Mouse (Mus musculus) stomach, postnatal 0 days (tissue): ENCODE measurements at regions not wholly inside any gene's neighbourhood (a gene's known extent, or its start where the extent isn't known, plus 50 kb on each side); places are given as distances from the start of the nearest gene placed in this dataset.

Source experiments
- CTCF ChIP-seq: IDR thresholded peaks from 2 replicates; pipeline ENCODE4 v1.5.1; 2016; ENCODE audit warnings: antibody characterized with exemption, low read depth, mild to moderate bottlenecking, moderate library complexity
- EP300 ChIP-seq: optimal IDR thresholded peaks from 2 replicates; pipeline ENCODE3; 2016; ENCODE audit warnings: antibody characterized with exemption

- TF ChIP-seq CTCF (no peak), EP300 (no peak)
These were observed 203.4 kb upstream of the Satb1 start for GRCm38 (mm10) chr17:52036479-52036878.
